Mouse (Mus musculus): Measurements from ENCODE around the gene Gpam.

Gpam gene

DNA sequence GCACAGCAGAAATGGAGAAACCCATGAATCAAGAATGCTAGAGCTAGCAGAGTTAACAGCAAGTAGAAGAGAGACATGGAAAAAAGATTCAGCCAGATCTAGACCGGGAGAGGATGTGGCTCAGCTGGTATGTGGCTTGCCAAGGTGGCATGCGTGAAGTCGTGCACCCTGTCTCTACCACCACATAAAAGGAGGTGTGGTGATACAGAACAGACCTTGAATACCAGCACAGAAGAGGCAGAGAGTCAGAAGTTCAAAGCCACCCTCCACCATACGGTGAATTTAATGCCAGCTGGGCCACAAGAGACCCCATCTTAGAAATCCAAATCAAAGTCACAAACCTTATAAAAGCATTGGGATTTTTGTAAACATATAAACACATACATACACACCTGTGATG, 25.4 kb downstream of the Gpam start:
- peak; percentile 24 for DNase-seq (ENCODE audit: low read depth)

- DNase-seq (ENCODE audit: low read depth) = peak; percentile 1
Observed at GRCm38 (mm10) chr19:55100227-55101140, 26.6 kb downstream of the Gpam start.

DNA sequence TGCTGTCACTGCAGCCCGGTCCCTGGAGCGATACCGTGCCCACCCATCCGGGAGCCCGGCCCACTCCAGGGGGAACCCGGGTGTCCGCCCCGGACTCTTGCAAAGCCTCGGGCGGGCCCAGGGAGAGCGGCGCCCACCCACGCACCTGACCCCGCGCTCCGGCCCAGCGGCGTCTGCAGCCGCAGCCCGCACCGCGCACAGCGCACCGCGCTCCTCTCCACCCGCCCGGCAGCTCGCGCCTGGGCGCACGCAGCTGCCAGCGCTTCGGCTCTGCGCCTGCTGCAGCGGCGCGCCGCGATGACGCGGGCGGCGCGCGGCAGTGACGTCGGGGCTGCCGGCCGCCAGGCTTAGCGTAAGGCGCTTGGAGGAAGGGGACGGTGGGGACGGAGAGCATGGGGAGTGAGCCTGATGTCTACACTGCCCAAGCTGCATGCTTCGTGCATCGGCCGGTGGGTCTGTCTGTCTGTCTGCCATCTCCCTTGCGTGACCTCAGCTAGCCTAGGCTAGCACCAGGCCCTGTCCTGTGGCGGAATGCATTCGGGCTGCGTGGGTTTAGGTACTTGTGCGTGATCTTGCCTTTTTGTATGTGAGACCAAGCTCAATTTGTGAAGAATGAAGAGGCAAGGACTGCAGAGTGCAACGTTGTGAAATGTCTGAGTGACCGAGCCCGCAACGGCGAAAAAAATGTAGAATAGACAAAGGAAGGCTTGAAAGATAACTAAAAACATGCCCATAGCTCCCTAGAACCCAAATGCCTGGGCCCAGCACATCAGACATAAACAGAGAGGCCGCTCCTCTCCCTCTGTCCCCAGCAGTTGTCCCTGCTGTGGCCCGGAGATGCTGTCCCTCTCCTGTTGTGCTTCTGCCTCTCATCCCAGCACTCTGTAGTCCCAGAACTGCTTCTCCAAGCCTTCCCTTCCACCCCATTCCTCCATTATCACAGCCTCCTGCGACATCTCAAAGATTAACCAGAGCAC, 27.6 kb downstream of the Gpam start:
- DNase-seq (ENCODE audit: low read depth) = peak; percentile 90

GRCm38 (mm10) chr19:55098409-55099183, 28.4 kb downstream of the Gpam start:
- peak; percentile 29 for DNase-seq (ENCODE audit: low read depth)

GRCm38 (mm10) chr19:55097396-55097967, 29.6 kb downstream of the Gpam start:
- peak; percentile 3 for DNase-seq (ENCODE audit: low read depth)

- DNase-seq (ENCODE audit: low read depth) = no peak
Observed at GRCm38 (mm10) chr19:55096666-55097065, 30.4 kb downstream of the Gpam start.

DNA sequence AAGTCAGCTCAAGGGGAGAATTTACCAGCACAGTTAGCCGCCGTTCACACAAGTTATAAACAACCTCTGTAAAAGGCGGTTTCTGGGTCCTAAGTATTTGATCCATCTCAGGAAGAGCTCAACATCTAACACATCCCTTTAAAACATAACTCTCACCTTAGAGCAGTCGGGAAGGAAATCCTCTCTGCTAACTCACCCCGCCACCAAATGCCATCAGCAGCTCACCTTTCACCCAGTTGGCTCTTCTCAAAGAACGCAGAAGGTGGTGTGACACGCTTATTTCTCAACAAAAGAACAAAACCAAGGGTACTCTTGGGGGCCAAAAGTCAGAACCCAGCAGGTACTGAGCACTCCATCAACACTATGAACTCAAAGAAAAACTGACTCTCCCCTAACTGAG, 31.5 kb downstream of the Gpam start:
- no peak for DNase-seq (ENCODE audit: low read depth)

- no peak for DNase-seq (ENCODE audit: low read depth)
Observed at GRCm38 (mm10) chr19:55091602-55092413, 35.2 kb downstream of the Gpam start.

- DNase-seq (ENCODE audit: low read depth) = no peak
Observed at GRCm38 (mm10) chr19:55090885-55091284, 36.2 kb downstream of the Gpam start.

- DNase-seq (ENCODE audit: low read depth) = no peak
Observed at GRCm38 (mm10) chr19:55090142-55090541, 36.9 kb downstream of the Gpam start.

DNA sequence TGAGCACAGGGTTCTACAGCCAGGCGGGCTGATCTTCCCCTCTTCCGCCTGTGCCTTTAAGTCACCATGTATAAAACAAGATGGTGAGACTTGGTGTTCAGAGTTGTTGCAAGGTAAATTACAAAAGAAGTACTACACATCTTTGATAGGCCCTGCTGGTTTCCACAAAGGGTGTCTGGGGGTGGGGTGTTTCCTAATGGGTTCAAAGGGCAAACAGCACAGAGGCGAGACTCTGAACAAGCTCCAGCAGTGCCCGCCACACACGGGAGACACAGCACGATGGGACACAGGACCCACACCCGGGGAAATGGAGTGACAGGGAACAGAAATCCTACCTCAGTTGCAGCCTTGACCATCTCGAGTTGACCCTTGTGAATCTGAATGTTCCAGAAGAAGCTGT, 39.3 kb downstream of the Gpam start:
- DNase-seq (ENCODE audit: low read depth) = no peak

DNA sequence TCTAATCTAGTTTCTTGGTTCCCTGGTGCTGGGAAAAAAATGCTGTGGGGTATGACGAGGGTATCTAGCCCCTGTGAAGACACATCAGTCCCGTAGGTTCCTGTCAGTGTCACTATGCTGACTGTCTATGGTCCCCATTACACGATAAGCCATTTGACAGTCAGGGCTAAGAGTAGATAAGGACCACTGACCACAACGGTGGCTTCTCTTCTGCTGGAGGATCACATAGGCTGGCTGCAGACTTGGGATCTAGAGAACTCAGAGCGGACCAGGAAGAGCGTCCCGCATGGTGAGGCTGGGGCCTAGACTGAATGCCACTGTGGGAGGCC, 41.2 kb downstream of the Gpam start:
- DNase-seq (ENCODE audit: low read depth) = no peak

DNA sequence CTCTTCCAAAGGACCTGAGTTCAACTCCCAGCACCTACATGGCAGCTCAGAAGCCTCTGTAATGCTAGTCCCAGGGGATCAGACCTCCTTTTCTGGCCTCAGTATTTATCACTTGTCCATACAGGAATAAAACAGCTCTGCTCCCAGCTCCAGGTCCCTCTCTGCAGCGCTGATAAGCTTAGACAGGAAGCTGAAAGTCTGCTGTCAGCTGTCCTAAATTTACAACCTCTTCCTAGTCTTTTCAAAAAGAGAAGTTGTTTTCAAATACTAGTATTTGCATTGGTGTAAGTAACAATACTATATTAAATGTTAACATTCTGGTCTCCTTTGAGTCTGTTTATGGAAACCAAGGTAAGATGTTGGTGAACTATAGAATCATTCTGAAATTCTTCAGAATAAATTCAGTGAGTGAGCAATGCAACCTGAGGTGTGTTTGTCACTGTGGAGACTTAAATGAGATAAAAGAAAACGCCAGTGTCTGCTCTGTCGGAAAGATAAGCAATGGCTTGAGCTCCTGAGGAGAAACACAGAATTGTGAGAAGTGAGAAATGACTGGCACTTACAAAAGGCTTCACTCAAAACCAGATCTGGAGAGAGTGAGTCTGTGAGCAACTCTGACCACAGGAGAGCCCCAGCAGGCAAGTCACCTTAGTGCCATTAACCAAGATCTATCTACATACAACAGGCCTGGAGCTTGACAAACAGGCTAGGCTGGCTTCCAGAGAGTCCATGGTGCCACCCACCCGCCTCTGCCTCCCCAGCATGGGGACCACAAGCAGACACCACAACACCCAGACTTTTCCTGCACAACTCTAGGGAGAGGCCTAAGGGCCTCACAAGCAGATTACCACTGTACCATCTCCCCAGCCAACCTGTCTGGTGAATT, 41.8 kb downstream of the Gpam start:
- no peak for DNase-seq (ENCODE audit: low read depth)

- no peak for DNase-seq (ENCODE audit: low read depth)
Observed at GRCm38 (mm10) chr19:55076822-55077221, 50.2 kb downstream of the Gpam start.

- no peak for DNase-seq (ENCODE audit: low read depth)
Observed at GRCm38 (mm10) chr19:55073004-55073403, 54.0 kb downstream of the Gpam start.

- no peak for DNase-seq (ENCODE audit: low read depth)
Observed at GRCm38 (mm10) chr19:55069054-55069453, 58.0 kb downstream of the Gpam start.

DNA sequence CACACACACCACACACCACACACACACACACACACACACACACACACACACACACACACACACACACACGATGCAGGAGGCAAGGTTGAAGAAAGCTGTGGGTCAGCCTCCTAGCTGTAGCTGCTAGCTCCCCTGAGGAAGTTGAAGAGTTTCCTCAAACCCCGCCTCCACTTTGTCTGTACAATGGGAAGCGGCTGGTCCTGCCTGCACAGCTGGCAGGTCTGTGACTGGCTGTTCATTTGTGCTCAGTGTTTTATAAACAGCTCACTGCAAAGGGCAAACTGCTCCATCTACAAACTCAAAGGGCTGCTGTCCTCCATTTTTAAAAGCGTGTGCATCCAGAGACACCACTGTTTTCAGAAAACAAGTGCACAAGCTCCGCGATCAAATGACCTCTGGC, 63.8 kb downstream of the Gpam start:
- DNase-seq (ENCODE audit: low read depth) = peak; percentile 19

DNA sequence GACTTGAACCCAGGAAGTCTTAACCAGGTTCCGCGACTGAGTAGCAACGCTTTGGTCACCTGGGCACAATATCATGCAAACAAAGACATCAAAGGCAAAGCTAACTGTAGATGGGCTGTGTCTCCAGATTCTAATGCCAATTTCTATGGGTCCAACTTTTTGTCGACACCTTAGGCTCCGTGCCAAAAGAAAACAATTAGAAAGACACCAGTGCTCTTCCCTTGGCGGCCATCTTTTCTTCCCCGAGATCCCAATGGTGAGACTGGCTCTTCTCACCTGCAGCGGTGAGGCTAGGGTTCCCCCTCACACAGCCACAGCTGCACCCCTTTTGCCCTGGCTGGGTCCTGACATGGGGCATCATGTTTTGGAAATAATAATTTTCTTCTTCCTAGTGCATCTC, 64.5 kb downstream of the Gpam start:
- no peak for DNase-seq (ENCODE audit: low read depth)

DNA sequence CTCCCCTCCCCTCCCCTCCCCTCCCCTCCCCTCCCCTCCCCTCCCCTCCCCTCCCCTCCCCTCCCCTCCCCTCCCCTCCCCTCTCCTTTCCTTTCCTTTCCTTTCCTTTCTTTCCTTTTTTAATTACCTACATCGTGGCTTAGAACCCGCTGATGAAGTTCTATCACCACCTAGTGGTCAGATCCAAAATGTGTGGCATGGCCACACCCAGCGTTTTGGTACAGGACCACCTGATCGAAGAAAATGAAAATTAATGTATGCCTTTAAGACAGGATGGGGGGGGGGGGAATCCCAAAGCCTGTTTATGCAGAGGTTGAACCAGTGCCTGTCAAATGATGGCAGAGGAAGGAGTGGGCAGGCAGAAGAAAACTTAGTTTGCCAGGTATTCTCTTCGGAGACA, 65.1 kb downstream of the Gpam start:
- peak; percentile 62 for DNase-seq (ENCODE audit: low read depth)

DNA sequence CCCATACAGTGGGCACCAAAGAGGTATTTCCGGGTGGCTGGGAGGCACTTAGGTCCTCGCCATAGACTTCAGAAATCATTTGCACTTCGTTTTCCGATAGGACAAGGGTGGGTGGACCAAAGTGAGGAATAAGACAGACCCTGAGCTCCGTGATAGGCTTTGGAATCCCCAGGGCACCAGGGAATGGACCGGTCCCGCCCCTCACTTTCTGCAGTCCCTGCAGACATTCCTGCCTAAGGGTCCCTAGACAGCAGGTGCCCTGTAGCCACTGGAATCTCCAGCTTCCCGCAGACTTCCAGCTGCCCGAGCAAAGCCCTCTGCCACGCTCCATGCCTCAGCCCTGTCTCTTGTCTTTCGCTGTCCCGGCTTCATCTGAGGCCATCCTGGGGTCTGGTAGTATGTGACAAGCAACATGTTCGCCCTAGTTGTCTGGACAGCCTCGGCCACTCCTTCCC, 65.6 kb downstream of the Gpam start:
- DNase-seq (ENCODE audit: low read depth) = peak; percentile 3
